Comparison of ENCODE assay signal across 17 mouse cellular contexts in genomic region chr2:146553701-146554100, GRCm38 (mm10). TPM values are rescaled to one million over a fixed set of nuclear protein-coding genes. Genes with fewer than 3 reads are reported as not detected.
A peak's percentile ranks its signal among the peaks of the same experiment; 100 is the strongest.
DNase-seq lines count a peak whose midpoint lies in the region; ATAC-seq and TF ChIP-seq lines count a peak whose summit lies in the region.
"Had no signal": no experiment of that assay in that cellular context is flagged by ENCODE, and none has a peak within 500 bp of the region (broad histone marks: within the 10 kb centered on the region; RNA-seq: fewer than 3 reads in every experiment).

No protein-coding gene starts in this region.

- no peak for TF ChIP-seq RAD21 in MEL (IDR thresholded peaks at IDR 0.05; ENCODE audit: low read depth, low read length)

- H3K4me3 ChIP-seq in MEL (ENCODE audit: control insufficient read depth in 1 of 2, insufficient read depth in 1 of 2, low read depth in 2 of 2, low read length in 2 of 2), result no peak overlapping the region
- H3K4me3 ChIP-seq: forebrain, embryonic 13.5 days had no signal

- no peaks in the 10 kb centered on the region for H3K79me2 ChIP-seq in MEL (ENCODE audit: control insufficient read depth, insufficient read depth, low read length, poor library complexity)

- DNase-seq in adrenal gland, adult 2 months, result peak; percentile 30
- DNase-seq in adrenal gland, postnatal 10 days, result no peak
- peak; percentile 11 to 23 for DNase-seq in left cerebral cortex, adult 18-20 months (ENCODE audit: low spot score in 2 of 2)
- DNase-seq in left cerebral cortex, postnatal 10 days (ENCODE audit: extremely low spot score in 1 of 2, low spot score in 2 of 2), result no peak
- peak; percentile 77 for DNase-seq in MEL (ENCODE audit: low read depth, low spot score)
- DNase-seq in lung, postnatal 10 days, result no peak
- DNase-seq in embryo, embryonic 11 days, result no peak
- DNase-seq: cerebellum, adult 18-20 months; gastrocnemius, postnatal 10 days; kidney, adult 2 months; kidney, postnatal 36 days; lung, adult 2 months had no signal

- H3K9me3 ChIP-seq in MEL (replicated peaks; ENCODE audit: insufficient read depth, low read length), result no peaks in the 10 kb centered on the region
- H3K9me3 ChIP-seq: forebrain, embryonic 13.5 days had no signal

- no peak overlapping the region for H3K27ac ChIP-seq in MEL (ENCODE audit: control insufficient read depth, low read depth, low read length)
- H3K27ac ChIP-seq: forebrain, embryonic 13.5 days; macrophage had no signal

- 0 out of 2 replicates have a peak, but pooled peaks have one; percentile 14 for ATAC-seq in megakaryocyte progenitor cell, adult 5-6 weeks (replicated peaks; ENCODE audit: poor library complexity)
- ATAC-seq: forebrain, embryonic 13.5 days; hindbrain, embryonic 16.5 days; Patski had no signal

- TF ChIP-seq EP300 in MEL (IDR thresholded peaks at IDR 0.05; ENCODE audit: low read depth in 1 of 2, low read length in 2 of 2), result peak; percentile 82 to 83

- peaks cover 0 to 22% of the 10 kb centered on the region in 2 experiments; a peak in 2 of 4 replicates for H3K36me3 ChIP-seq in MEL (ENCODE audit: control insufficient read depth in 1 of 2, insufficient read depth in 2 of 2, low read length in 2 of 2)

- no peak for TF ChIP-seq POLR2A in MEL (IDR thresholded peaks at IDR 0.05; ENCODE audit: control insufficient read depth in 1 of 2, insufficient read depth in 1 of 2, low read depth in 1 of 2, low read length in 2 of 2, poor library complexity in 1 of 2)

- no peaks in the 10 kb centered on the region for H3K27me3 ChIP-seq in MEL (ENCODE audit: control insufficient read depth in 1 of 2, insufficient read depth in 2 of 2, low read length in 2 of 2)
- H3K27me3 ChIP-seq: forebrain, embryonic 13.5 days had no signal

- intact Hi-C loops in left cerebral cortex, postnatal 10 days (cut with DNase I), result no loop called here

- no peak for TF ChIP-seq CTCF in MEL (IDR thresholded peaks at IDR 0.05 in 2 of 3, conservative IDR thresholded peaks at IDR 0.05 in 1 of 3; ENCODE audit: control insufficient read depth in 1 of 3, insufficient read depth in 1 of 3, low read depth in 2 of 3, low read length in 3 of 3, poor library complexity in 1 of 3, severe bottlenecking in 1 of 3)

- no peak overlapping the region for H3K9ac ChIP-seq in MEL (ENCODE audit: control insufficient read depth, low read depth, low read length, poor library complexity, severe bottlenecking)
- H3K9ac ChIP-seq: forebrain, embryonic 13.5 days had no signal

- peaks cover 5 to 20% of the 10 kb centered on the region in 2 experiments for H3K4me1 ChIP-seq in MEL (ENCODE audit: control insufficient read depth in 1 of 2, insufficient read depth in 2 of 2, low read length in 2 of 2)

TF ChIP-seq in MEL, 35 proteins besides CTCF, POLR2A, EP300 and RAD21:
- TF ChIP-seq JUND (IDR thresholded peaks at IDR 0.05; ENCODE audit: low read depth, low read length), result peak; percentile 74; the same call in 1 of the 2 replicates
- peak; percentile 25; the same call in 1 of the 2 replicates for TF ChIP-seq TAL1 (IDR thresholded peaks at IDR 0.05; ENCODE audit: low read length)
- TF ChIP-seq GABPA (IDR thresholded peaks at IDR 0.05; ENCODE audit: low read depth, low read length), result no peak
- TF ChIP-seq CHD1 (IDR thresholded peaks at IDR 0.05; ENCODE audit: low read depth, low read length), result no peak
- TF ChIP-seq CHD2 (IDR thresholded peaks at IDR 0.05; ENCODE audit: low read length), result no peak
- no peak for TF ChIP-seq ZMIZ1 (IDR thresholded peaks at IDR 0.05; ENCODE audit: low read depth, low read length)
- peak; percentile 35; the same call in 1 of the 2 replicates for TF ChIP-seq SIN3A (IDR thresholded peaks at IDR 0.05; ENCODE audit: low read length)
- no peak for TF ChIP-seq MYC (IDR thresholded peaks at IDR 0.05; ENCODE audit: low read depth, low read length)
- TF ChIP-seq ZNF384 (IDR thresholded peaks at IDR 0.05; ENCODE audit: low read depth, low read length), result no peak
- no peak for TF ChIP-seq NELFE (IDR thresholded peaks at IDR 0.05; ENCODE audit: low read depth, low read length)
- TF ChIP-seq BHLHE40 (IDR thresholded peaks at IDR 0.05; ENCODE audit: borderline replicate concordance, low read depth, low read length), result no peak
- TF ChIP-seq MYB (IDR thresholded peaks at IDR 0.05; ENCODE audit: low read depth, low read length), result peak; percentile 44; the same call in 1 of the 2 replicates
- no peak for TF ChIP-seq MAFK (IDR thresholded peaks at IDR 0.05; ENCODE audit: borderline replicate concordance, low read depth, low read length)
- peak; percentile 78 for TF ChIP-seq GATA1 (IDR thresholded peaks at IDR 0.05; ENCODE audit: low read depth, low read length)
- TF ChIP-seq USF2 (IDR thresholded peaks at IDR 0.05; ENCODE audit: borderline replicate concordance in 1 of 2, insufficient read depth in 1 of 2, low read depth in 1 of 2, low read length in 2 of 2), result no peak
- no peak for TF ChIP-seq POLR2AphosphoS5 (IDR thresholded peaks at IDR 0.05; ENCODE audit: borderline replicate concordance, low read depth, low read length)
- no peak for TF ChIP-seq MAZ (IDR thresholded peaks at IDR 0.05; ENCODE audit: low read depth, low read length)
- no peak for TF ChIP-seq UBTF (IDR thresholded peaks at IDR 0.05; ENCODE audit: borderline replicate concordance, insufficient read depth, low read depth, low read length)
- TF ChIP-seq USF1 (IDR thresholded peaks at IDR 0.05; ENCODE audit: low read depth, low read length), result no peak
- 0 out of 2 replicates have a peak, but pooled peaks have one; percentile 3 for TF ChIP-seq SMC3 (IDR thresholded peaks at IDR 0.05; ENCODE audit: low read depth, low read length)
- TF ChIP-seq TCF12 (IDR thresholded peaks at IDR 0.05; ENCODE audit: low read depth, low read length), result no peak
- no peak for TF ChIP-seq ZC3H11A (IDR thresholded peaks at IDR 0.05; ENCODE audit: low read depth, low read length)
- TF ChIP-seq HCFC1 (IDR thresholded peaks at IDR 0.05; ENCODE audit: low read depth, low read length), result no peak
- TF ChIP-seq ELF1 (IDR thresholded peaks at IDR 0.05; ENCODE audit: low read depth, low read length), result no peak
- TF ChIP-seq ETS1 (IDR thresholded peaks at IDR 0.05; ENCODE audit: low read depth, low read length), result peak; percentile 83
- no peak for TF ChIP-seq MEF2A (IDR thresholded peaks at IDR 0.05; ENCODE audit: extremely low read depth, insufficient replicate concordance, low read depth, low read length, poor library complexity, severe bottlenecking)
- TF ChIP-seq MXI1 (IDR thresholded peaks at IDR 0.05; ENCODE audit: low read depth, low read length), result no peak

RNA-seq across cellular contexts. Expression of gene Ralgapa2, which starts 41.6 kb away (rescaled TPM):
- 10 to 100 TPM; 22.1 to 28.4 TPM for total RNA-seq in adrenal gland, adult 2 months (2021)
- 10.2 and 12.9 TPM in 2 replicates for polyA plus RNA-seq in adrenal gland, adult 2 months (2012; rRNA removed)
- 10 to 100 TPM; 30.3 to 30.7 TPM for total RNA-seq in adrenal gland, postnatal 10 days (2021)
- total RNA-seq in left cerebral cortex, adult 18-20 months (2021), result 10 to 100 TPM; 19.2 to 19.7 TPM
- 10 to 100 TPM; 26.0 to 29.8 TPM for total RNA-seq in left cerebral cortex, postnatal 10 days (2021)
- total RNA-seq in MEL (2012; rRNA removed), result 9.2 and 9.4 TPM in 2 replicates
- polyA plus RNA-seq in MEL (2012; ENCODE audit: insufficient read depth in 1 of 2, insufficient read length in 2 of 2, low read depth in 1 of 2, low replicate concordance in 2 of 2, missing spikeins in 1 of 2), result 1 to 10 TPM in 1 of 2 experiments, not detected in 1; 9.6 TPM
- total RNA-seq in megakaryocyte progenitor cell, adult 5-6 weeks (2015), result 12.5 and 17.1 TPM in 2 replicates
- 5.0 and 10.6 TPM in 2 replicates for total RNA-seq in megakaryocyte progenitor cell, adult 5-6 weeks (2017)

Comparison
In these comparisons a context has a peak if more than half of its experiments do, and no peak if none do; other contexts are left out.
1. DNase-seq: peak in adrenal gland, adult 2 months (single experiment), left cerebral cortex, adult 18-20 months (2 of 2) and MEL (single experiment); none in adrenal gland, postnatal 10 days (single experiment), left cerebral cortex, postnatal 10 days (0 of 2), lung, postnatal 10 days (single experiment) and embryo, embryonic 11 days (single experiment).